Mouse (Mus musculus) left cerebral cortex, postnatal 36 days (tissue): Measurements from ENCODE around the gene Atp1a4. TPM values are rescaled to one million over a fixed set of nuclear protein-coding genes. Genes with fewer than 3 reads are reported as not detected.

Source experiments
- DNase-seq, 2 experiments: peaks; one replicate each; pipeline ENCODE4 v3.0.0; 2021 to 2022; ENCODE audit warnings: low spot score in 2 of 2, mixed read lengths in 1 of 2
- intact Hi-C: fragments of 180-260 bp; cut with DNase I; formaldehyde crosslinking; loops from one replicate; pipeline ENCODE4 v1.15.1; 2025
- total RNA-seq, 2 experiments: library from RNA; stranded (reverse); gene quantifications; 2 replicates each; pipeline ENCODE4 v1.2.3; 2021

Gene Atp1a4
- total RNA-seq, 2 experiments from 2014 or later, result not detected

DNA sequence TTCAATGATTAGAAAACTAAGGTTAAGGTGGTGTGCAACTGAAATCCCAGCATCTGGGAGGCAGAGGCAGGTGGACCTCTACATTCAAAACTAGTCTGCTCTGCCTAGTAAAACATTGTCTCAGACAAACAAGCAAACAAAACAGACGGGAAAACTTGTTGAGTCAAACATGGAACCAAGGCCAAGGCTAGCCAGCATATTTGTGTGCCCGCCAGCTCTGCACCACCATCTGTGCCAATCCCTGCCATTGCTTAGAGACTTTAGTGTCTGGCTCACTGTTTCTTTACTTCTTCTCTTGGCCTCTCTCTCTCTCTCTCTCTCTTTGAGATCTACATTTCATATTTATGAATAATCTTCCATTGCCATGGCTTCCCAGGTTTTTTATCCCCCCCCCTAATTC lies 30.0 kb downstream of the Atp1a4 start:
- no peak for DNase-seq
- intact Hi-C loops, result no loop called here

DNA sequence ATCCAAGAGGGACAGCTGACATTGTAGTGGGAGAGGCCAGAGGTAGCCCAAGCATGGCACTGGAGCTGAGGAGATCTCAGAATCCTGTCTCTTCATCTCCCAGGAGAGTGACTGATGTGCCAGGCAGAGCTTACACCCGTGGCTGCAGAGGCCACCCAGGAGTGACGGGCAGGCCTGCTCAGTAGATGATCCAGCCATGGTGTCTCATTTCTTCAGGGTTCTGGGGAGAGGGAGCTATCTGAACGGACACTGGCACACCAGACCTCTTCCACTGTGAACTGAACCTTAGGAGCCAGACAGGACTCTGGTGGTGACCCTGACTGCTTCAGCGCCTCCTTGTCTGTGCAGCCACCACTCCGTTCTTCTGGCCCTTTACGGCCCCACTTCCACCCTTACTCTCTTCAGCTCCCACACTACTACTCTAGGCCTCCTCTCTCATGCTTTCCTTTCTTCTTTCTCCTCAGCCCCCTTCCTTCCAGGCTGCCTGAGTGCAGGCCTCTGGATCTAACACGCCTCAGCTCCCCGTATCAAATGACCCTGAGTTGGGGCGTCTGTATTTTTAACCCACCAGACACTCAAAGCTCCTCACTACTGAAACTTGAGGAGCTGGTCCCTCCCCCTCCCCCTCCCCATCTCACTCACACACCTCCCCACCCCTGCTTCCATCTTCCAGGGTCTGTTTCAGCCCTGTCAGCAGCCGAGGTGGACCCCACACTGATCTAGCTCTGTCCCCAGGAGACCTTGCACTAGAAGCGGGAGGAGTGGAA lies 36.7 kb downstream of the Atp1a4 start:
- intact Hi-C loops, result no loop called here
- DNase-seq, result no peak

DNA sequence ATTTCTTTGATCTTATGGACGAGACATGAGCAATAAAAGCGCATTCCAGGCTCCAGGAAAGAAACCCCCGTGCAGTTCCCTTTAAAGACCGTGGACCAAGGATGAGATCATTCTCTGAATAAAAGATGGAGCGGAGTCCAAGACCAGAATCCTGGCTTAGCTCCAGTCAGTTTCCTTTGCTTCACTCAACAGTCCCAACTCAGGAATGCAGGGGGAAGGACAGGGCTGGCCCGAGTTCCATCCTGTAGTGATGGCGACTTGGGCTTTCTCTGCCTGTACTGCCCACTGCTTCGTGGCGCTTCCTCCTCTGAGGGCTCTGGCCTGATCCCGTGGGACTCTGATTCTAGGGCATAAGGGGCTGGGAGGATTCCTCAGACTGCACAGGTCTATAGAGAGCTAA lies 37.8 kb downstream of the Atp1a4 start:
- intact Hi-C loops, result no loop called here
- no peak for DNase-seq

DNA sequence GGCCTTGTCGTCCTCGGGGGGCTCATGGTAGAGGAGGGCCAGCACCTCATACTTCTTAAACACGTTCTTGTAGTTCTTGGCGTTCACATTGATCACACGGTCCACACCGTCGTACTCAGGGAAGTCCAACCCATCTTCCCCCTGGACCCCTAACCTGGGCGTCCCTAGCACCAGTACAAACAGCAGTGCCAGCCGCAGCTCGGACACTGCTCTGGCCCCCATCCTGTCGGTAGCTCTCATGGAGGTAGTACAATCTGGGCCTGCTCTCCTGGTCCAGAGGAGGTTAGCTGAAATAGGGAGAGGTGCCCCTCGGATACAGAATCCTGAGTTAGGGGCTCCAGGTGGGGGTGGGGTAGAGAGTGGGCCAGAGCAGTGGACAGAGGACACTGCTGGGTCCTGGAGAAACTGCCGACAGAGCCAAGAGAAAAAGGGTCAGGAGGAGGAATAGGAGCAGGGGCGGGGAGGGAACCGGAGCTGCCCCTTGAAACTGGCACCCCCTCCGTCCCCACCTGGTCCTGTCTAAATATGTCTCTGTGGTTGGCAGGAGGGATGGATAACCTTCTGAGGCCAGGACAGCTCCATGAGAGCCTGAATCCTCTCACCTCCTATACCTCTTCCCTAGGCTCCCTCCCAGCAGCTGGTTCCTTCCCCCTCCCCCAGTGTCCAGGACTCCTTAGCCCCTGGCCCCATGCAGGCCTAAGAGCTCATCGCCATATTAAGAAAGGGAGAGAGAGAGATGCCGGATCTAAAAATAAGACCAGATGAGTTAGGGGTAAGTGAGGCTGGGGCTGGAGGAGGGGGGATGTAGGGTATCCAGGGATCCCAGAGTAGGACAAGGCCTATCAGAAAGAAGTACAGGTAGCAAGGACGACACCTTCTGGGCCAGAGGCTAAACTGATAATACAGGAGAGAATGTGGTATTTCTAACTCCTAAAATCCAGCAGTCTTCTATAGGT lies 38.5 kb downstream of the Atp1a4 start, which contains the start of gene Casq1:
TSS of gene Casq1 (minus strand) at position 418 of the 956 bp plus-strand sequence.
- no peak for DNase-seq
- intact Hi-C loops, result loop anchor here (5.0 kb wide), 1 partner anchor 57 kb away; no protein-coding TSS in a partner anchor

DNA sequence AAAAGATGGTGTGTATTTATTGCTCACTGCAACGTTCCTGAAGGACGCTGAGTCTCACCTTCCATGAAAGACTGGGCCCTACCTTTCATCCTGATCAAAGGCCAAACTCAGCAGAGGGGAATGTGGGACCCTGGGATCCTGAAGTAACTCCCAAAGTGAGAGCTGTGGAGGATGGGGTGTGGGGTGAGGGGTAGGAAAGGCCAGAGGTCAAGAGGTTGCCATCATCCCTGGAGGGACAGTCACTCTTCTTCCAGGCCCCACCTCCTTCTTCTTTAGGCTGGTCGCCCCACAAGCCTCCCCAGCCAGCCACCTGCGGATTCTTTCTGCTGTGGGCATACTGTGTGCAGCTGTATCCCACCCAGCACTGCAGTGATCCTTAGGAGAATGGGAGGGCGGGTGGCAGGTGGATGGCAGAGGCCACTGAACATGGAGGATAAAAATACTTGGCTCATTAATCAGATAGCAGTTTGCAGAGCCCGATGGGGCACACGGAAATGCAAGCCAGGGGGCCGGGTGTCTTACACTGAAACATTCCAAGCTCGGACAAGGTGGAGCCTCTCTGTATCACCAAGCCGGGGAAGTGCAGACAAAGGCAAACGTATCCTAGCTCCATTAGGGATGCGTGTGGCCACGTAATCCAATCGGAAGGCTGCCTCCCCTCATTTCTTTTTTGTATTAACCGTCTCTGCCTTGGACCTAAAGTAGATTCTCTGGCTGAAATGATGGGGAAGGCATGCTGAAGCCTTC lies 39.9 kb downstream of the Atp1a4 start:
- intact Hi-C loops, result loop anchor here (5.0 kb wide), 1 partner anchor 56 kb away; no protein-coding TSS in a partner anchor
- DNase-seq, result no peak

DNA sequence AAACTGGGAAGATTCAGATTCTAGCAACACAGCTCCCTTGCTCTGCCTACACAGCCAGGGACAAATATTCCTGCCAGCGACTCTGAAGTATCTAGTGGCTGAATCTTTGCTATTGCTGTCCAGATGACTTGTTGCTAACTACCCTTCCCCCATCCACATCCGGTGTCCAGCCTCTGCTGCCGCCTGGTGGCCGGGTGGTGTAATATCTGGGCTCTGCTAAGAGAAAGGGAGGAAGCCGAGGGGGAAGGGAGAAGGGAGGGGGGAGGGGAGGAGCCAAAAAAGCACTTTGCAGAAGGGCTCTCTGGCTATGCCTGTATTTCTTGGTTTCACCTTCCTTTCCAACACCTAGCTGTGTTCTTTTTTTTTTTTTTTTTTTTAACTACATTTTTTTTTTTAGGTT lies 41.1 kb downstream of the Atp1a4 start:
- DNase-seq, result peak; percentile 91 to 93
- intact Hi-C loops, result loop anchor here (5.0 kb wide), 1 partner anchor 55 kb away; no protein-coding TSS in a partner anchor

DNA sequence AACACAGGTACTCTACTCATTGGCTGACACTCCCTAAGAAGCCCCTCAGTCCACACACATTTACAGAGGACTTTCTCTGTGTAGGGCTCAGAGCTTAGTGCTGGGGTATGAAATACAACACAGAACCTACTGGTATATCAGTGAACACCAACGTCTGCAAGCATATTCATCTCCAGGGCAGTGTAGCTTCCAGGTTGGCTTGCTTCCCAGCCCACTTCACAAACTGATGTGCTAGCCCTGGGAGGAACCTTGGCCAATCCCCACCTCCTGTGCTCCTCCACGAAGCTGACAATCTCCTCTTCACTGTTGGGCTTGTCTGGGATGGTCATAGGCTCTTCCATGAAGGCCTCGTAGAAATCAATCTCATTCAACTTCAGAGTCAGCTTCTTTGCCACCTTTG lies 43.5 kb downstream of the Atp1a4 start:
- intact Hi-C loops, result loop anchor here (5.0 kb wide), 1 partner anchor 52 kb away; no protein-coding TSS in a partner anchor
- DNase-seq, result no peak

DNA sequence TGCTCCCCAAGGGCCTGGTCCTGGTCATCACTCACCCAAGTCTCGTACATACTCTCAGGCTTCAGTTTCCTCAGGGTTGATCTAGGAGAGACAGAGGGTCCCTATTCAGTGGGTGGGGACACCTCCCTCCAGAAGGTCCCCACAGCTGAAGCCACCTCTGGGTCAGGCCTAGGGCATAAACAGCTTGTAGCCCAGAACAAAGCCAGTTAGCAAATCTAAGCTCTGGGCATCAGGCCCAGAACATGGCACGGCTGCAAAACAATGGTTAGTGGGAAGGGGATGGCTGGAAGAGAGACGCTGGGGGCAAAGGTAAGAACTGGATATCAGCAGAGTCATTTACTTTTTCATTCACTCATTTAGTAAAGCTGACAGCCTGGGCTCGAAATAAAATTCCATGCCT lies 44.4 kb downstream of the Atp1a4 start:
- no peak for DNase-seq
- intact Hi-C loops, result no loop called here

DNA sequence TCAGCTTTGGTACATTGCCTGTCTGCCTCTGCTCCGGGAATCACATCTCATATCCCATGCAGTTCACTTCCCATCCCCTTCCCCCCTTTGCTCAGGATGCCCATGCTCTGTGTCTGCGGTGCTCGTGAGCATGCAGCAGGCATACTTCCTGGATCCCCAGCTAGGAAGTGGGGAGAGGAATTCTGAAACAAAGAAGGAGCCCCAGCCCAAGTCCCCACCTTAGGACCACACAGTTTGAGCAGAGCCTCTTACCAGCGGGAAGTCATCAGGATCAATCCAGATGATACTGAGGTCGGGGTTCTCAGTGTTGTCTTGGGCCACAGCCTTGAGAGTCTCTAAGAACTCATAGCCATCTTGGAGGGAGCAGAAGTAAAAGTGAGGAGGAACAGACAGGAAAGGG lies 45.4 kb downstream of the Atp1a4 start:
- no peak for DNase-seq

DNA sequence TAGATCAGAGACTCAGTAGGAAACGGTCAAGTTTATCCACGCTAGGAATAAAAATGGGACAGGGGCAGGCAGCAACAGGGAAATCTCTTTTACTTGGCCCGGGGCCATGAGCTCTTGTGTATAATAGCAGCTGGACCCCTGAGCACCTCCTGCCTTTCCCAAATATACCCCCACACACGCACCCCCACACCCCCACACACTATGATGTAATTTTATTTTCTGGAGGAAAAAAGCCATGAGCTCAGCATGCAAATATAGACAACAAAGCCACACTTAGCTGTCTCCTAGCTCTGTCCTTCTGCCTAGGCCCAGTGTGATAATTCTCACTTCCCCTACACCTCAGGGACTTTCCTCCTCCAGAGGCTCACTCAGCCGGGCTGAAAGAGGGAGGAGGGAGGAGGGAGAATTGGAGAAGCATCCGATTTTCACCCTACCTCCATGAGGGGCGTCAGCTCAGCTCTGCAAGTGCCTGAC lies 51.1 kb downstream of the Atp1a4 start:
- intact Hi-C loops, result loop anchor here (5.0 kb wide), 1 partner anchor 60 kb away; the partner anchor contains the start of gene Dcaf8
- DNase-seq, result peak in 1 of 2 experiments; percentile 29

More for the DNA sequence above, 45.4 kb downstream of the Atp1a4 start:
- intact Hi-C loops, result no loop called here

DNA sequence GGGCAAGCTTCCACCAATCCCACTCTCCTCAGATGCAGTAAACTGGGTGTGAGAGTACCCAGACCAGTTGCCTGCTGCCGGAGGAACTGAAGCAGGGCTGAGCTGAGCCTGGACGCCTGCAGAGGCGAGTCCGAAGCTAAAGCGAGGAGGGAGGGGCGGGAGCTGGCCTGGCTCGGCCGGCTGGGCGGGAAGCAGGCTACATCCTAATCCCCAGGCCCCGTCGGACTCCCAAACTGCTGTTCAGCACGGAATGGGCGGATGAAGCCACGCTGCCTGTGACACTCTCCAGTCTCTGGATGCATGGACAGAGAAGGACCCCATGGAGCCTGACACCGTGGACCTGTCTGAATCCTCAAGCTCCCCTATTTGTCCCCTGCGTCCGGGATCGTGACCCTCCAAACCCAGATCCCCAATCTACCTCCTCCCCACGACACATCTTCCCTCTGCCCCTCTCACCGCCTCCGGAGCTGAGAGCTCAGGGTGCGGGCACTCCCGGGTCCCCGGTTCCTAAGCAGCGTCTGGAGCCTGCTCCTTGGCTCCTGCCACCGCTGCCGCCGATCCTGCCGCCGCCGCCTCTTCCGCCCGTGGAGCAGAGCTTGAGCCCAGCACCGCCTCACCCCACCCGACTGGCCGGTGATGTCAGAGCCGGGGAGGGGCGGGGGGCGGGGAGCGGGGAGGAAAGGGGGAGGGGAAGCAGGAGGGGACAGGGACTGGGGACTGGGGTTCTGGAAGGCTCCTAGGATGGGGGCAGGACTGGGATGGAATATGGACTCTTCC lies 51.9 kb downstream of the Atp1a4 start, which contains the start of gene Pea15a:
TSS of gene Pea15a (minus strand) at position 664 of the 777 bp plus-strand sequence.
- DNase-seq, result peak; percentile 83 to 88
- intact Hi-C loops, result loop anchor here (5.0 kb wide), 1 partner anchor 59 kb away; the partner anchor contains the start of gene Dcaf8

DNA sequence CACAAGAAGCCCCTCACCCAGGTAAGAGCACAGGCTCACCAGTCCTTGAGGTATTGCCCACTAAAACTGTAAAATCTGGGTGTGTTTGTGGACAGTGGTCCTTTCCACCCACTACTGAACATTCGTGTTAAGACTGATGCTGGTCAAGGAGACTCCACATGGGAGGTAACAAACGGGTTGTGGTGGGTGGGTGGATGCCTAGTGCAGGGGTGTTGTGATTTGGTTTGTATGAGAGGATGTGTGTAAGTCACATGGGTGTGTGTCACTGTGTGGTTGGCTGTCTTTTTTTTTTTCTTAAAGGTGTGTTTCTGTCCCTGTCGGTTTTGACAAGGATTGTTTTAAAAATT lies 52.5 kb downstream of the Atp1a4 start:
- peak in 1 of 2 experiments; percentile 38 for DNase-seq
- intact Hi-C loops, result loop anchor here (5.0 kb wide), 1 partner anchor 58 kb away; the partner anchor contains the start of gene Dcaf8

DNA sequence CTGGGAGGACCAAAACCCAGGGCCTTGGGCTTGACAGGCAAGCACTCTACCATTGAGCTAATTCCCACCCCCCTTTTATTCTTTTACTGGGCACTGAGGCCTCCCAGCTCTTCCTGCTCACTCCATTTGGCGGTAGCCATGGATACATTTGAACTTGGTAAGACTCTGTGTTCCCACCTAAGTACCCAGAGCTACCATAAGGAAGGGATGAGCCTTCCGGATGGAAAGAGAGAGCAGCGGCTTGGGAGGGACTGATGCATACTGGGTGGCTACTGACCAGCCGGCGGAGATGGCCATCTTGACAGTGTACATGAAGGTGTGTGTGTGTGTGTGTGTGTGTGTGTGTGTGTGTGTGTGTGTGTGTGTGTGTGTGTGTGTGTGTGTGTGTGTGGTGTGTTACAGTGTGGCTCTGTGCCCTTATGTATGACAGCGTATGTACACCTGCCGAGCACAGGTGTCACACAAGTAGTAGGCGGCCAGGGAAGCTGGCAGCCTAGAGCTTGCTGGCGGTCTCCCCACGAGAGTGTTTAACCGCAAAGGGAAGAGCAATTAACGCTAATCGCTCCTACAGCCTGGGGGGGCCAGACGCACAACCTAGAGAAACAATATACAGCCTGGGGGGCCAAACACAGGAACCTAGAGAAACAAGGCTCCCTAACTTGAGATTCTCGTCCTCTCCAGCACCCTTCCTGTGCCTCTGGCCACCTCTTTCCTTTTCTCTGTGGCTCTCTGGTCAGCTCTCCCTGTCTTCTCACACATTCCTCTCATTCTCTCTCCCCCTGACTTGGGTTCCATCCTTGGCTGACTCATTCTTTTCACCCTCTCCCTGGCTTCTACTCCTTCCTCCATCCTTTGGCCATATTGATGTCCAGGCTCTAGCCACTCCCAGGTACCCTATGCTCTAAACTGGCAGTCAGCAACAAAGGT lies 53.1 kb downstream of the Atp1a4 start:
- intact Hi-C loops, result loop anchor here (5.0 kb wide), 1 partner anchor 58 kb away; the partner anchor contains the start of gene Dcaf8
- DNase-seq, result no peak

DNA sequence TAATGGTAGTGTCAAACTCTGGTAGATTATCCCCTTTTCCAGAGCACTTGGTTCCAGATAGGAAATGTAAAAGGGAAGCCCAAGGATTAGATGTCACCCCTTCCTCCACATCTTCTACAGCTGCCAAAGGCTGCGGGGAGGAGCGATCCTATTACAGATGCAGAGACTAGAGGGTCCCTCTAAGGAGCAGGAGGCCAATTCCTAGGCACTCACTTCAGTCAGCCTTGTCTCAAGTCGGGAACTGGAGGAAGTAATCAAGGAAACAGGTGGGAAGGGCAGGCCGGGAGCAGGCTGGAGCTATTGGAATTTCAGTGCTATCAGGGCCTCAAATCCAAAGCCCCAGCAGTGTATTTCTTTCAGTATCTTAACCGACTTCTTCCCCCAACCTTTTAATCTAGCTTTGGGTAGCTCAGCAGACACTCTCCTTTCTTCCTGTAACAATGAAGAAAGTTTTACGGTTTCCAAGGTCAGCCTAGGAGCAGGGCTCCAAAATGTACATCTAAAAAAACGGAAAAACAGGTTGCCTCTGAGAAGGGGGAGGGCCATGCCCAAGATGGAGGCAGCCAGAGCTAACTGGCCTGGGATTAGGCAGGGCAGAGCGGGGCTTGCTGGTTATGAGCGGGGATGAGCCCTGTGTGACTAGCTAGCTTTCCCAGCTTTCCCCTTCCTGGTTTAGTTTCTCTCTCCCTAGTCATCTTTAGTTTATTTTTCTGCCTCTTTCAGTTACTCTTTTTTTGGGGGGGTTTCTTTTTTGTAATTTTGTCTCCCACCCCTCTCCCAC lies 54.0 kb downstream of the Atp1a4 start:
- intact Hi-C loops, result no loop called here
- DNase-seq, result no peak

DNA sequence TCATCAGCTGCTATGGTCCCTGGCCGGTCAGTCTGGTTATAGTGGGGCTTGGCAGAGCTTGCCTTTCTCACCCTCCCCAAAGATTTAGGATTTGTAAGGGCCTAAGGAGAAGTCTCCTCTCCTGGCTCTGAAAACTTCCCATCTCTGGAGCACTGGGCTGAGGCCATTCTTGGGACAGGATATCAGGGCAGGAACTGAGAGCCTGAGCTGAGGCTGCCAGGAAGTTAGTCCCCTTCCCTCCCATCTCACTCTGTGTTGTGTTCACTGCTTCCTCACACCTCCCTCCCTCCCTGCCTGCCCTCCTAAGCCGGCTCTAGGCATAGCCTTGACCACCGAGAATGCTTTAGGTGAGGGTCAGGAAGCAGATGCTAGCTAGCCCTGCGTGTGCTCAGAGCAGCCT lies 54.6 kb downstream of the Atp1a4 start:
- intact Hi-C loops, result loop anchor here (2.0 kb wide), 1 partner anchor 107 kb away; no protein-coding TSS in a partner anchor
- DNase-seq, result no peak

DNA sequence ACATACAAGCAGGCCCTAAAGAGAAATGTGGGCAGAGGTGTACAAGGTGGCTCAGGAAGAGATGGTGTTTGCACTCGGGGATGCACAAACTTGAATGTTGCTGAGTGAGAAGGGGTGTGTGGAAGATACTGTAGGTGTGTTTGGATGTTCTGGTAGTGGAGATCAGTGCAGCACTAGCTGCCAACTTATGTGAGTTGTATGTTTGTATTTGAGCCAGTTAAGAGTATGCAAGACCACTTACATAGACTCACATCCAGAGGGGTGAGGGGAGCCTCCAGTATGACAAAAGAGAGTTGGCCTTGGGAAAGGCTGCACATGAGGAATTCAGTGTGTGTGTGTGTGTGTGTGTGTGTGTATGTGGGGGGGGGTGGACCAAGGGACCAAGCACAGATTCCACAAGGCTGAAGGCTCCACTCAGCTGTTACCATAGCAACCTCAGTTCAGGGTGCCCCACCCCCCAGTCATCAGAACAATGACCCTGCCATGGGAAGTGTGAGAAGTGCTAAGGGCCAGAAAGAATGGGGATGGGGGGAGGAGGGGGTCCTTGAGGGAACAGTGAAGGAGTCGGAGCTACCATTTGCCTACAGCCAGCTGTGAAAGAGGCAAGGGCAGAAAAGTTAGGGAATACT lies 55.2 kb downstream of the Atp1a4 start:
- no peak for DNase-seq
- intact Hi-C loops, result loop anchor here (2.0 kb wide), 1 partner anchor 108 kb away; no protein-coding TSS in a partner anchor
